Mouse (Mus musculus) thymus, postnatal 36 days (tissue): ENCODE data around the gene Myo1g.

Experiments used
- DNase-seq, 2 experiments: peaks; one replicate each; pipeline ENCODE4 v3.0.0; 2022; ENCODE audit warnings: mixed read lengths in 2 of 2

Gene Myo1g

GRCm38 (mm10) chr11:6487496-6487895 is 33.3 kb downstream of the Myo1g start:
- no peak for DNase-seq

DNA sequence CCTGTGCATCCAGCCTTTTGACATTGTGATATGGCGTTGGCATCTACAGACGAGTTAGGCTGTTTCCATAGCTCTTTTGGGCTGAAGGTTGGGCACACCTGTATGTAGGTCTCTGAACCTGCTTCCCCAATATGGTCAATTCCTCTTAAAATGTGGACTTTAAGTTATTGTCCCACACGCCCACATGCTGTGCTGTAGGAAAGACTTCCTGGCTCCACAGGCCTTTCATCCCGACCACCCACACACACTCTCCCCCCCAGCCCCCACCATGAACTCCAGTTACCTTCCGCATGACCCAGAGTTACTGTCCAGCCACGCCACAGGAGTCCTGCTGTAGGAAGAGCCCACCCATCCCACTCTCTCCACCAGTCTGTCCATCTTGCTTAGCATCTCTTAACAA is 33.8 kb downstream of the Myo1g start:
- no peak for DNase-seq

- DNase-seq, result no peak
Observed at GRCm38 (mm10) chr11:6484244-6484959, 36.4 kb downstream of the Myo1g start.

DNA sequence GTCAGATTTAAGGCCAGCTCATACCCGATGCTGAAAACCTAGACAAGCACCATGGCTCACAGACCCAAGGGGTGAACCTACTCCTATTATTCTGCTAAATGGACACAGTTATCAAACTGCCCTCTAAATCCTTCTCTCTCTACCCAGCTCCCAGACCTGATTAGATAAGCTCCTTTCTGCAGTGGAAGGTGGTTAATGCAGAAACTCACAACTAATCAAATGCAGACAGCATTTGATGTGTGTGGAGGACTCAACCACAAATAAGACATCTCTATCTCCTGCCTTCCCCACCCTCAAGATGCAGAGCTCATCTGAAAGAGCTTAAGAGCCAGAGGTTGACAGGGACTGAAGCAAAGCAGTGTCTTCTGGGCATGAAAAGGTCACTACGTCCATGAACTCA is 37.7 kb downstream of the Myo1g start:
- no peak for DNase-seq

GRCm38 (mm10) chr11:6481669-6482185 is 39.0 kb downstream of the Myo1g start:
- DNase-seq, result no peak

DNA sequence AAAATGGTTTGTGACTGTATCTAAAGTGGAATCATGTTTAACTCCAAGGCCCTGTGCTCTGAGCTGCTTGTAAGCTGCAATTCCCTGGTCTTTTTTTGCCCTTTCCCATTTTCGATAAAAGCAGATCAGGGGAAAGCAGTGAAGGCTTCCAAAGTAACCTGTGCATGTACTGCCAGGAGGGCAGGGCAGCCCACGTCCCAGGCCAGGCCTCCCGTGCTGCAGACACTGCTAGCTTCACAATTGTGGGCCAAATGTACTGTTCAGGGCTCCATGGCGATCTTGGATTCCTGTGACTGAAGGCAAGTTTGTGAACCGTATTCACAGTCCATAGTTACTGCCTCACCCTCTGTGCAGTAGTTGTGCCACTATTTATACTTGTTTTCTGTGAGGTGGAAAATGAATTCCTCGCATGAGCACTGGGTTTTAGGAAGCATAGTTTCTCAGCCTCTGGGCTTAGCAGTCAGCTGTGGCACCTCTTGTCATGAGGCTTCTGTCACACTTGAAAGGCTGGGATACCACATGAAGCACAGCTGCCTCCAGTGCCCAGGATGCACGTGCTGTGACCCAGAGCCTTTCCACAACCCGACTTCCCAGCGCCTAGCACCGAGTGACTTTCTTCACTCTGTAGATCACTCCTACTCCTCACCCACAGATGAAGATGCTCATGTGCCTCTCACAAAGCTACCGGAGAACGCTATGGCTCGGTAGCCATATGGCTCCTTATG is 39.9 kb downstream of the Myo1g start:
- no peak for DNase-seq

DNA sequence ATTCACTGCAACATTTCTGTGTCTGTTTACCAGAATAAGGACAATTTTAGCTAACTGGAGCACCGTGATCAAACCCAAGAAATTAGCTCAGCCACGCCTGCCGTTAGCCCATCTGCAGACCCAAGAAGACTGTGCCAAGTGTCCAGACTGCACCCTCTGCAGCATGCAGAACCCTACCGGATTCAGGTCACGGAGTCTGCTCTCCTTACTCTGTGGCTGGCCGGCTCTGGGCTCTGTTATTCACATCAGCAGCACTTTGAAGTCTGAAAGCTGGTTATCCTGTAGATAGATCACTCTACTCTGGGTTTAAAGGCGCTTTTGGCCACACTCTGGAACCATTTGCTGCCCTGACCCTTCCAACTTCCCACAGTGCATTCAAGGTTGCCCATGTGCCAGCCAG is 40.6 kb downstream of the Myo1g start:
- DNase-seq, result no peak

- no peak for DNase-seq
Observed at GRCm38 (mm10) chr11:6479231-6479630, 41.5 kb downstream of the Myo1g start.

DNA sequence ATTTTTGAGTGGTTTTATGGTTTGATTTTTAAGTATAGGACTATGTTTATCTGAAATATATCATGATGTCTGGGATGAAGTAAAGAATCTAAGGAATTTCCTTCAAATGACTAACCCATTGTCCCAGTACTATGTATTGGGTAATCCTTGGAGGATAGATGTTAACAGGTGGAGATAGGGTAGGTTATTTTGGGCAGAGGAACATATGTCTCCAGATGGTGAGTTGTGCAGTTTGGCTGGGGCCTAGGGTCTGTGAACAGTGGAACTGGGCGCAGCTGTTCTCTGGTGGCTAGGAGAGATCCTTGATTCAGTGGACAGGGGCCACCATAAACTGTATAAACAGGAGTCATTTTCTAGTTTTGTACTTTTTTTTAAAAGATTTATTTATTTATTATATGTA is 43.4 kb downstream of the Myo1g start:
- DNase-seq, result no peak

GRCm38 (mm10) chr11:6476876-6477275 is 43.9 kb downstream of the Myo1g start:
- no peak for DNase-seq

- DNase-seq, result peak; percentile 92 to 94
Observed at GRCm38 (mm10) chr11:6475867-6476484, 44.8 kb downstream of the Myo1g start, which contains the start of gene Purb. TSS of gene Purb (minus strand) at chr11:6475917.

GRCm38 (mm10) chr11:6474874-6475731 is 45.7 kb downstream of the Myo1g start:
- peak; percentile 65 to 72 for DNase-seq

GRCm38 (mm10) chr11:6474381-6474780 is 46.4 kb downstream of the Myo1g start:
- DNase-seq, result no peak

DNA sequence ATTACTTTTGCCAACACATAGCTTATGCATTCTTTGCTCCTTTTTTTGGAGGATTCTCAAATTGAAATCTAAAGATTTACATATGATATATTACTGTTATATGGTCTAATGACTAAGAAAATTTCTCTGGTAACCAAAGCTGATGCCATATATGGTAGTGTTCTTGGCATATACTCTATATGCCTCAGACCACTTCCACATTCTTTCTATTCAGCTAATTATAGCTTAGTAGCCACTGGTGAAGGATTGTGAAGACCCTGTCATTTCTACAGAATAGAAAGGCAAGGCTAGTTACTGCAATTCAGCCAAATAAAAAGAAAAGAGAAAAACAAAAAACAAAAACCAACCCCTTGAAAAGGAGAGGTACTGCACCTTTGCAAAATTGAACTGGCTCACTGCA is 48.7 kb downstream of the Myo1g start:
- DNase-seq, result no peak

GRCm38 (mm10) chr11:6471493-6471892 is 49.3 kb downstream of the Myo1g start:
- no peak for DNase-seq

GRCm38 (mm10) chr11:6471054-6471453 is 49.7 kb downstream of the Myo1g start:
- no peak for DNase-seq

DNA sequence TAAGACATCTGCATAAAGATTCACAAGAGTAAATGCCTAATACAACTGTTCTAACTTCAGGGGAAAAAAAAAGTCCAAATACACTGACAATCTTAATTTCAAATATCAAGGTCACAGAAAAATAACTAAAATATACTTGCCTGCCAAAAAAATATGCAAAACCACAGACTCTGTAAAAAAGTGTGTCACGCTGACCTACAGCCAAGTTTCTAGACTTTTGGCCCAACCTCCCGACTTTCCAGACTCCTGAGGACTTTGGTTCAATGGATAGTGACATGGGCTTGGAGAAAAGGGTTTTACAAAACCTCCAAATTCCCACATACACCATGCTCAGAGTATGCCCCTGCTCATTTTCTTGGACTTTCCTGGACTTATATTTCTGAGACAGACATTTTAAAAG is 52.2 kb downstream of the Myo1g start:
- DNase-seq, result no peak

DNA sequence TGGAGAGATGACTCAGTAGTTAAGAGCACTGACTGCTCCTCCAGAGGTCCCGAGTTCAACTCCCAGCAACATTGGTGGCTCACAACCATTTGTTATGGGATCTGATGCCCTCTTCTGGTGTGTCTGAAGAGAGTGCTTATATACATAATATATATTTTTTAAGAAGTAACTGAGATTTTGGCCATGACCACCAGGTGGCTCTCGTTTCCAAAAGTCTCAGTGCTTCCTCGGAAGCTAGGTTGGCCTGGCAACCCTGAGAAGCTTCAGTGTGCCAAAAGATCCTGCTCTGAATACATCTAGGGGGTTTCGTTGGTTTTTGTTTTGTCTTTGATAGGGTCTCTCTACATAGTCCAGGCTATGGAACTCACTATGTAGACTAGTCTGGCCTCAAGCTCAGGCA is 55.6 kb downstream of the Myo1g start:
- DNase-seq, result peak; percentile 63 to 70

DNA sequence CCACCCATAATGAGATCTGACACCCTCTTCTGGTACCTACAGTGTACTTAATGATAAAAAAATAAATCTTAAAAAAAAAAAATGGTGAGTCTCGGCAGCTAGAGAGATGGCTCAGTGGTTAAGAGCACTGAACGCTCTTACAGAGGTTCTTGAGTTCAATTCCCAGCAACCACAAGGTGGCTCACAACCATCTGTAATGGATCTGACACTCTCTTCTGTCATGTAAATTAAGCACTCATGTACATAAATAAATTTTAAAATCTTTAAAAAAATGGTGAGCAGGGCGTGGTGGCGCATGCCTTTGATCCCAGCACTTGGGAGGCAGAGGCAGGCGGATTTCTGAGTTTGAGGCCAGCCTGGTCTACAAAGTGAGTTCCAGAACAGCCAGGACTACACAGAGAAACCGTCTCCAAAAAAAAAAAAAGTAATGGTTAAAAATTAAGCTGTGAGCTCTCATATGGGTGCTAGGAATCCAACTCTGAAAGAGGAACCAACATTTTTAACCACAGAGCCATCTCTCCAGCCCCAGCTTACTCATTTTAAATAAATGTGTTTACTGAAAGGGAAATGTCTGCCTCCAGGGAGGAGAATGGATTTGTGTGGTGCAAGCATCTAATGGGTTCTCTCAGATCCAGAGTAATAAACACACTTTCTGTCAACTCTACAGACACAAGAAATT is 57.5 kb downstream of the Myo1g start:
- DNase-seq, result no peak
